In the genomic region with DNA sequence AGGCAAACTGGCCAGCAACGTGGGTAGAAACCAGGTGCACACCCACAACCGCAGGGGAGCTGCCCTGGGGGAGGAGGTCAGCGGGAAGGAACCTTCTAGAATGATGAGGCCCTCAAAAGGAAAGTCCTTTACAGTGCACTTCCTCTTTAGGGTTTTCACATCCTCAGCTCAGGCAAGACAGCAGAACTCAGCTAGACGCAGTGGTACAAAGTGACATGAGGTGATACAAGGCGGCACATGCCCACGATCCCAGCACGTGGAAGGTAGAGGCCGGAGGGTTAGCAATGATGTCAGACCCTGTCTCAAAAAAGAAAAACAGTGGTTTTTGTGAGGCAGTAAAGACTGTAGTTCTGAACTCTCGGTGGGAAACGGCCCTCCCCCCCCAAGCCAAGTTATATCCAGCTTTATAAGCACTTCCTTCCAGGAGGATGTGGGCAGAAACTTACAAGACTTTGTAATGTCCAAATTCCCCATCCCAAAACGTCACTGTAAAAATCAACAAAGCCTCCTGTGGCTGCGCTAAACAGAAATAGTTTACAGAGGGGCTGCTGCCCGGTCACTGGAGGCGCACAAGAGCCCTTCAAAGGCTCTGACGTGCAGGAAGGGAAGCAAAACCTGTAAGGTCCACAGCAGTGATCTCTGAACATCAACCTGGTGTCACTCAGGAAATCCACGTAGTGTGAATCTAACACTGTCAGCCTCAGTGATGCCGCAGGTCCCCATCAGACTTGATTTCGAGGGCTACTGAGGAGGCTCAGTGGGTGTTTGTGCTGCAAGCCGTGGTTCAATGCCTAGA, we compare ENCODE assay signal across 14 mouse cellular contexts. TPM values are rescaled to one million over a fixed set of nuclear protein-coding genes. Genes with fewer than 3 reads are reported as not detected.
DNase-seq lines count a peak whose midpoint lies in the region; ATAC-seq and TF ChIP-seq lines count a peak whose summit lies in the region.
"Had no signal": no experiment of that assay in that cellular context is flagged by ENCODE, and none has a peak within 500 bp of the region (broad histone marks: within the 10 kb centered on the region; RNA-seq: fewer than 3 reads in every experiment).

No protein-coding gene starts in this region.

- intact Hi-C loops in heart, postnatal 25 days (cut with DNase I): no loop called here

- H3K4me1 ChIP-seq in heart, postnatal 0 days (ENCODE audit: control insufficient read depth, insufficient read depth): no peaks in the 10 kb centered on the region
- H3K4me1 ChIP-seq in thymus, adult 2 months (replicated peaks; ENCODE audit: control insufficient read depth, insufficient read depth, low read length): no peaks in the 10 kb centered on the region
- H3K4me1 ChIP-seq: midbrain, embryonic 12.5 days had no signal

- no peak for TF ChIP-seq POLR2A in thymus, adult 2 months (IDR thresholded peaks at IDR 0.05; ENCODE audit: control insufficient read depth, extremely low read depth, insufficient read depth, low read length, poor library complexity)

- 61% methylated on average over 19 of the region's 19 CpGs for WGBS in heart, postnatal 0 days
- 6% methylated on average over 19 of the region's 19 CpGs for WGBS in thymus, adult 2 months

- no peak for ATAC-seq in heart, postnatal 0 days (ENCODE audit: insufficient read depth, low read depth)
- peak; percentile 93 for ATAC-seq in granulocyte monocyte progenitor cell, adult 5-6 weeks (replicated peaks; ENCODE audit: poor library complexity, severe bottlenecking)
- ATAC-seq in monocyte, adult 5-6 weeks (replicated peaks; ENCODE audit: insufficient number of reproducible peaks, low FRiP score, low TSS enrichment, poor library complexity, severe bottlenecking): peak; percentile 93

- TF ChIP-seq CTCF in heart, postnatal 0 days (IDR thresholded peaks at IDR 0.05; ENCODE audit: low read depth): 0 out of 2 replicates have a peak, but pooled peaks have one; percentile 3
- no peak for TF ChIP-seq CTCF in thymus, adult 2 months (IDR thresholded peaks at IDR 0.05; ENCODE audit: borderline replicate concordance, control insufficient read depth, extremely low read depth, insufficient read depth, low read length, poor library complexity)

- no peak overlapping the region for H3K9ac ChIP-seq in heart, postnatal 0 days (replicated peaks; ENCODE audit: low read depth, low read length)
- H3K9ac ChIP-seq: midbrain, embryonic 12.5 days had no signal

- H3K9me3 ChIP-seq in heart, postnatal 0 days (replicated peaks; ENCODE audit: control insufficient read depth, low read length): 0 out of 2 replicates have a peak, but pooled peaks cover 3% of the 10 kb centered on the region

- no peak overlapping the region for H3K27ac ChIP-seq in heart, postnatal 0 days (ENCODE audit: low read depth)
- no peak overlapping the region for H3K27ac ChIP-seq in thymus, adult 2 months (ENCODE audit: control insufficient read depth, insufficient read depth, low read length)
- H3K27ac ChIP-seq: heart, adult 2 months; midbrain, embryonic 12.5 days had no signal

- H3K36me3 ChIP-seq in heart, postnatal 0 days (replicated peaks; ENCODE audit: control insufficient read depth, insufficient read depth, low read length): no peaks in the 10 kb centered on the region
- H3K36me3 ChIP-seq in thymus, adult 2 months (ENCODE audit: control insufficient read depth, insufficient read depth, low read length): no peaks in the 10 kb centered on the region
- H3K36me3 ChIP-seq: midbrain, embryonic 12.5 days had no signal

- no peaks in the 10 kb centered on the region for H3K27me3 ChIP-seq in heart, postnatal 0 days (ENCODE audit: control insufficient read depth, insufficient read depth, low read length)
- H3K27me3 ChIP-seq in thymus, adult 2 months (ENCODE audit: control insufficient read depth, insufficient read depth, low read length): no peaks in the 10 kb centered on the region; the same call in 1 of the 2 replicates
- H3K27me3 ChIP-seq: midbrain, embryonic 12.5 days had no signal

- H3K4me2 ChIP-seq in heart, postnatal 0 days (ENCODE audit: low read depth, low read length): no peak overlapping the region
- H3K4me2 ChIP-seq: midbrain, embryonic 12.5 days had no signal

- DNase-seq in heart, postnatal 0 days (ENCODE audit: low spot score): peak; percentile 6
- DNase-seq in heart, postnatal 25 days (ENCODE audit: low spot score): no peak
- DNase-seq in CD4-positive helper T cell, adult 2 months (ENCODE audit: low read depth, low spot score): peak; percentile 15
- no peak for DNase-seq in right cerebral cortex, postnatal 4 days
- no peak for DNase-seq in cerebellum, postnatal 36 days
- no peak for DNase-seq in thymus, adult 2 months
- DNase-seq: cerebellum, adult 9-10 months; kidney, adult 9 months had no signal

- TF ChIP-seq EP300 in heart, postnatal 0 days (IDR thresholded peaks at IDR 0.05; ENCODE audit: low read depth): no peak

- no peak overlapping the region for H3K4me3 ChIP-seq in heart, postnatal 0 days (ENCODE audit: low read depth, low read length)
- no peak overlapping the region for H3K4me3 ChIP-seq in thymus, adult 2 months (ENCODE audit: control insufficient read depth, insufficient read depth, low read length)
- H3K4me3 ChIP-seq: erythroblast, embryonic 14.5 days; heart, adult 2 months; midbrain, embryonic 12.5 days had no signal

RNA-seq across cellular contexts. Expression of a gene that starts 38.5 kb away (rescaled TPM):
- not detected in 2 replicates for total RNA-seq in heart, postnatal 0 days (2014; rRNA removed; ENCODE audit: low replicate concordance)
- 0.10 TPM in 1 of 2 replicates, not detected in the other for polyA plus RNA-seq in heart, postnatal 0 days (2015; fragmentation: Nextera tagmentation; extraction: Ambion mirVana)
- under 1 TPM; 0.18 to 0.34 TPM for total RNA-seq in heart, postnatal 25 days (2021)
- total RNA-seq in granulocyte monocyte progenitor cell, adult 5-6 weeks (2014; fragmentation: Nextera tagmentation): not detected in 2 replicates
- total RNA-seq in granulocyte monocyte progenitor cell, adult 5-6 weeks (2017): not detected in 2 replicates
- total RNA-seq in monocyte, adult 5-6 weeks (2017): not detected in 3 replicates
- 0.10 and 0.18 TPM in 2 replicates for polyA plus RNA-seq in thymus, adult 2 months (2012; rRNA removed)
- total RNA-seq: adrenal gland, adult 18-20 months had no signal
- polyA plus RNA-seq: erythroblast, embryonic 14.5 days; heart, adult 2 months; midbrain, embryonic 12.5 days had no signal

Comparison
In these comparisons a context has a peak if more than half of its experiments do, and no peak if none do; other contexts are left out.
1. DNase-seq: peak in heart, postnatal 0 days (single experiment) and CD4-positive helper T cell, adult 2 months (single experiment); none in heart, postnatal 25 days (single experiment), right cerebral cortex, postnatal 4 days (single experiment), cerebellum, postnatal 36 days (0 of 2) and thymus, adult 2 months (single experiment).